Mouse (Mus musculus) gastrocnemius, postnatal 25 days (tissue): ENCODE results near the gene Grifin. TPM values are rescaled to one million over a fixed set of nuclear protein-coding genes. Genes with fewer than 3 reads are reported as not detected.

Source experiments
- DNase-seq: peaks from one replicate; pipeline ENCODE4 v3.0.0; 2022
- total RNA-seq, 2 experiments: library from RNA; stranded (reverse); gene quantifications; 1 replicate in 1 of 2; 2 replicates in 1 of 2; pipeline ENCODE4 v1.2.3; 2021

Grifin gene
- total RNA-seq, 2 experiments from 2014 or later: not detected

- DNase-seq: no peak
These were observed 15.4 kb downstream of the Grifin start for GRCm38 (mm10) chr5:140549306-140550047.

- DNase-seq: no peak
These were observed 18.5 kb downstream of the Grifin start for GRCm38 (mm10) chr5:140546332-140546731.

DNA sequence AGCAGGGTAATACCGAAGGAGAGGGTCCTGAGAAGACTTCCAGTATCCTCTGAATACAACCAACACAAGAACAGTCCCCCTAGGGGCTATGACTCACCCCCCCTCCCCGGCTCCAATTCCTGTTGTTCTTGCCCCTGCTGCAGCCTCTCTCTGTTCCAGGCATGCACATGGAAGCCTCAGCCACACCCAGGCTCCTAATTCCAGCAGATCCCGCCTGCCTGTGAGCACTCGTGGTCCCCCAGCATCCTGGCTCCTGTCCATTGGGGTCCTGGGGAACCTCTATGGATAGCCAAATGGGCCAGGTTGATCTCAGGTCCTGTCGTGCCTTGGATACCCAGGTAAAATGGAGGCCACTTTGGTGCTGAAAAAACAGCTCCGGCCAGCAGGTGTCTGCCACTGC, 19.2 kb downstream of the Grifin start:
- no peak for DNase-seq

- DNase-seq: no peak
These were observed 21.9 kb downstream of the Grifin start for GRCm38 (mm10) chr5:140542811-140543575.

DNA sequence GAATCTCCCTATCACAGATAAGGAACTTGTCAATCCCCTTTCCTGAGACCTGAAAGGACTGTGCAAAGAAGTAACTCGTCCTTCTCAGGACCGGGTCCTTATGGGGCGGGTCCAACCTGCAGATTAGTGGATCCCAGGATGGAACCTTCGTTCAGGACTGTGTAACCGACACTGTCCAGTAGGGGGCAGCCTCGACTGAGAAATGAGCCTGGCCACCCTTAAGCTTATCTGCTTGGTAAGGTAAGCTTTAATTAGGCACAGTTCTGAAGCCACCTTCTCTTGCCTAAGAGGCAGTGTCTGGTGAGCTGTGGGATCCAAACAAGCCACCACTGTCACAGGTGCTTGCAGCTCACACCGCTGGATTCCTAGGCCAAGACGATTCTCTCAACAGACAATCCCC, 24.8 kb downstream of the Grifin start:
- DNase-seq: peak; percentile 42

GRCm38 (mm10) chr5:140538111-140538683, 26.7 kb downstream of the Grifin start:
- DNase-seq: no peak

- no peak for DNase-seq
These were observed 38.1 kb downstream of the Grifin start for GRCm38 (mm10) chr5:140526754-140527153.

DNA sequence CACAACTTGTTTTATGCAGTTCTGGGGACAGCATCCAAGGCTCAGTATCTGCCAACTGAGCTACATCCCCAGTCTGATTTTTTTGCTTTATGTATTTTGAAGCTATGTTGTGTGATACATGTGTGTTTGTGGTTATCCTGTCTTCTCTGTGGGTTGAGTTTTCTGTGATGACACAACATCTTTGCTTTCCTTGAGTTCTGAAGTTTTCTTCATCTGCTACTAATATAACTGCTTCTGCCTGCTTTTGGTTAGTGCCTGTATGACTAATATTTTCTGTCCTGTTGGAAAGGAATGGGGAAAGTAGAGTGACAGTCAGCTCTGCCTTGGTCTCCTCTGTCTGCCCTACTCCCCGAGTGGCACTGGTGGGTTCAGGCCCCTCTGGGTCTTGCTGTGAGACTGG, 43.7 kb downstream of the Grifin start:
- DNase-seq: no peak

DNA sequence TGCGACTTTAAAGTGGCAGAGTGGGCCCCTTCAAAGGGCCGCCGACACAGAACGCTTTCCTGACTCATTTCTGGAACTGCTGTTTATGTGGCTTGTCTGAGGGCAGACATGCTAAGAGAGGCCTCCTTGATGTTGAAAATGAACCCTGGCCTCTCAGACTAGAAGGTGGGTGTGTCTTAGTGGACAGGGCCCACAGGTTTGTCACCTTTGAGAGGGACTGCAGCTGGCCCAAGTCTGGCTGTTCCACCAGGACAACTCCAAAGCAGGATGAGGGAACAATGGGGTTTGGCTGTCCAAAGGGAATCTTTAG, 47.0 kb downstream of the Grifin start:
- DNase-seq: no peak

DNA sequence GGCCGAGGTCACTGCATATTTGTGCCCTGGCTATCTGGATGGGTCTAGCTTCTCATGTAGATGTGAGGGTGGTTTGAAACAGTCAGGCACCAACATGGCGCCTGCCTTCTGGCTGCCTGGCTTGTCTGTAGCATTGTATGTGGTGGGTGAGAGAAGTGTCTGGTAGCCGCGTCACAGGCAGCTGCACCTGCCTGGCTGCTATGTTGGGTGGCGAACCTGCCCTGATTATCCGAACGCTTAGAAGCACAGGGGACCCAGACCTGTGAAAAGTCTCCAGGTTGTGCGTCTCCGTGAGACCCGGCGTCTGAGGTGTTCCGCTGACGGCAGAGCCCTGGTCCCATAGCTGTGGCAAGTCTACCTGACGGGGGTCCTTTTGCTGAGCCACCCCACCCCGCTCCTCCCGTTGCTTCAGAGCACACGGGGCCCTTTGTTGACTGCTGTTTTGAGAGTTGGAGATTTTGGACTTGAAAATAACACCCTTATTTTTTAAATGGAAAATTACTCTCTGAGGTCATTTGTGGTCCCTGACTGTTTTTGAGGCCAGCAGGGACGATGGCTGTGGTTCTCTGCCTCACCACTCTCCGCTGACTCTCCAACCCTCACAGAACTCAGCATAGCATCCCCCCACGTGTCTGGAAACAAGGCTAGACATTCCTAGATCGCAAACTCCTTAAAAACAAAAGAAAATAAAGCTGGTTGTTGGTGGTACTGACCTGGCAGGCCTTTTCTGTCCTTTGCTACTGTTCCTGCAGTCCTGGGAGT, 47.5 kb downstream of the Grifin start:
- DNase-seq: no peak

GRCm38 (mm10) chr5:140514799-140515486, 49.9 kb downstream of the Grifin start:
- no peak for DNase-seq

GRCm38 (mm10) chr5:140513921-140514320, 51.0 kb downstream of the Grifin start:
- no peak for DNase-seq

Other genes starting within 250 kb of the Grifin start
- 1 to 10 TPM; 7.5 to 7.6 TPM for gene Mad1l1, start 243.5 kb downstream of the Grifin start, total RNA-seq
- 1 to 10 TPM; 5.3 to 6.5 TPM for gene Nudt1, start 243.4 kb downstream of the Grifin start, total RNA-seq
- 1 to 10 TPM; 6.9 to 7.2 TPM for gene Mrm2, start 233.2 kb downstream of the Grifin start, total RNA-seq
- 1 to 10 TPM; 7.4 to 7.6 TPM for gene Snx8, start 175.8 kb downstream of the Grifin start, total RNA-seq
- 10 to 100 TPM; 76.8 to 79.2 TPM for gene Eif3b, start 145.7 kb downstream of the Grifin start, total RNA-seq
- not detected for gene Gm4869, start 119.4 kb downstream of the Grifin start, total RNA-seq
- gene Chst12, start 59.5 kb downstream of the Grifin start, total RNA-seq: 1 to 10 TPM; 4.6 to 5.9 TPM
- gene Lfng, start 42.2 kb upstream of the Grifin start, total RNA-seq: 1 to 10 TPM; 2.7 to 5.5 TPM
- gene Ttyh3, start 84.0 kb upstream of the Grifin start, total RNA-seq: 1 to 10 TPM; 6.1 to 7.8 TPM
- 1 to 10 TPM; 3.4 to 3.9 TPM for gene Iqce, start 137.3 kb upstream of the Grifin start, total RNA-seq
- gene Brat1, start 139.9 kb upstream of the Grifin start, total RNA-seq: 1 to 10 TPM; 4.8 to 5.8 TPM
- gene Amz1, start 159.1 kb upstream of the Grifin start, total RNA-seq: under 1 TPM in 1 of 2 experiments, not detected in 1; 0.29 TPM